In the genomic region with DNA sequence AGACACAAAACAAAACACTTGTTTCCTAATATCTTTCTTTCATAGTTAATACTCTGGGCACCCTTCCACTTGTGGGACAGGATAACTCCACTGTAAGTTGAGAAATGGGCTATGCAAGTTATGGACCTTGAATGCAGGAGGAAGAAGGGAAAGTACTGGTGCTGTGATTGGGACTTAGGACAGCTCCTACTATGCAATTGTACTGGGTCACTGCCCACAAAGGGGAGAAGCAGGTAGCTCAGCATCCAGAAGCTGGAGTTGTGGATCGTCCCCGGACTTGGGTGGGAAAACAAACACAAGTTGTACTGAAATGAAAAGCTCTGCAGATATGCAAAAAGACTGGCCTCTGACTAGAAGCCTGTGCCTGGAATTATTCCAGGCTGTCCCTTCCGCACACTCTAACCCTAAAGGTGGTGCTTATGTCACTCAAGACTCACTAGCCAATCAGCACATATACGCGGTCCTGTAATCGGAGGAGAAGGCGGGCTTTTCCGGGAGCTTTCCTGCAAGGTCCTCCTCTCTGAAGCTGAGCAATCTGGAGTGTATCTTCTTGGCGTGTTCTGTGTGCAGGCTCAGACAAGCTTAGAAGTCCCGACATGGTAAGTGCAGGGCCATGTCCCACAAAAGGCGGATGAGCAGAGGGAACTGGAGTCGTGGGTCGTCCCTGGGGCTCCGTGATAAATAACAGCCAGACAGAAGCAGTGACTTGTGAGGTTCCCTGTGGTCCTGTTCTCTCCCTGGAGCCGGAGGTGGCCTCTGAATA, we compare ENCODE assay signal across 8 mouse cellular contexts. TPM values are rescaled to one million over a fixed set of nuclear protein-coding genes. Genes with fewer than 3 reads are reported as not detected.
DNase-seq lines count a peak whose midpoint lies in the region; ATAC-seq lines count a peak whose summit lies in the region.
"Not testable (repeated sequence)": the region's sequence is repeated elsewhere in the genome, so short reads cannot be mapped to it uniquely, and the experiment has no call there.

TSS of gene Zfp937 (plus strand) at position 474 of the 763 bp plus-strand sequence.

- DNase-seq in adipocyte (ENCODE audit: low spot score): peak; percentile 82
- peak; percentile 24 for DNase-seq in embryo, embryonic 11.5 days (ENCODE audit: low read depth, low spot score)
- peak; percentile 30 to 71 for DNase-seq in gastrocnemius, postnatal 4 days (ENCODE audit: low spot score in 2 of 2)
- DNase-seq in intestine, embryonic 14.5 days (ENCODE audit: low spot score): peak; percentile 86
- DNase-seq in left cerebral cortex, adult 9 months (ENCODE audit: low spot score in 2 of 2): peak; percentile 83 to 92
- peak; percentile 90 for DNase-seq in right cerebral cortex, adult 18-20 months
- DNase-seq in urinary bladder, postnatal 14 days (ENCODE audit: low spot score): peak; percentile 84

- H3K9ac ChIP-seq in intestine, embryonic 14.5 days (ENCODE audit: low read length): peak within 1 kb of the TSS; percentile 35; the same call in 1 of the 2 replicates

- peak; percentile 100 for ATAC-seq in intestine, embryonic 14.5 days (replicated peaks; ENCODE audit: low FRiP score, low TSS enrichment, low read depth)
- ATAC-seq in megakaryocyte, adult 5-6 weeks (ENCODE audit: poor library complexity, severe bottlenecking): peak; percentile 87

- 3% methylated on average over 15 of the region's 15 CpGs for WGBS in intestine, embryonic 14.5 days

- H3K4me1 ChIP-seq in intestine, embryonic 14.5 days (replicated peaks; ENCODE audit: control insufficient read depth, insufficient read depth, low read length): not testable (repeated sequence)

- H3K4me2 ChIP-seq in intestine, embryonic 14.5 days (ENCODE audit: low read length): peak within 1 kb of the TSS; percentile 45

- not testable (repeated sequence) for H3K27me3 ChIP-seq in intestine, embryonic 14.5 days (replicated peaks; ENCODE audit: control insufficient read depth, insufficient read depth, low read length)

- not testable (repeated sequence) for H3K9me3 ChIP-seq in intestine, embryonic 14.5 days (ENCODE audit: control insufficient read depth, low read length)

- not testable (repeated sequence) for H3K36me3 ChIP-seq in intestine, embryonic 14.5 days (ENCODE audit: control insufficient read depth, insufficient read depth, low read length)

- H3K4me3 ChIP-seq in intestine, embryonic 14.5 days (ENCODE audit: low read depth, low read length): peak within 1 kb of the TSS; percentile 31

- peak within 1 kb of the TSS; percentile 75 for H3K27ac ChIP-seq in intestine, embryonic 14.5 days (ENCODE audit: low read depth)

RNA-seq across cellular contexts. Expression of gene Zfp937, which starts in this region (rescaled TPM):
- total RNA-seq in gastrocnemius, postnatal 4 days (2021): 1 to 10 TPM; 5.2 to 6.0 TPM
- 10.2 and 12.7 TPM in 2 replicates for polyA plus RNA-seq in intestine, embryonic 14.5 days (2014; fragmentation: Nextera tagmentation; extraction: Ambion mirVana)
- 1.8 and 2.5 TPM in 2 replicates for total RNA-seq in megakaryocyte, adult 5-6 weeks (2015)
- 2.2 and 2.8 TPM in 2 replicates for total RNA-seq in megakaryocyte, adult 5-6 weeks (2017)

Comparison
In these comparisons a context has a peak if more than half of its experiments do, and no peak if none do; other contexts are left out.
1. Peak in every context shown above with its lines: DNase-seq, ATAC-seq, H3K4me3 ChIP-seq and H3K27ac ChIP-seq.
2. DNase-seq: peak in every context shown above with its lines; median percentile 90 in right cerebral cortex, adult 18-20 months; 88 in left cerebral cortex, adult 9 months; 86 in intestine, embryonic 14.5 days; 84 in urinary bladder, postnatal 14 days; 82 in adipocyte; 50 in gastrocnemius, postnatal 4 days; 24 in embryo, embryonic 11.5 days.